Comparison of ENCODE assay signal across 8 mouse cellular contexts in the genomic region with DNA sequence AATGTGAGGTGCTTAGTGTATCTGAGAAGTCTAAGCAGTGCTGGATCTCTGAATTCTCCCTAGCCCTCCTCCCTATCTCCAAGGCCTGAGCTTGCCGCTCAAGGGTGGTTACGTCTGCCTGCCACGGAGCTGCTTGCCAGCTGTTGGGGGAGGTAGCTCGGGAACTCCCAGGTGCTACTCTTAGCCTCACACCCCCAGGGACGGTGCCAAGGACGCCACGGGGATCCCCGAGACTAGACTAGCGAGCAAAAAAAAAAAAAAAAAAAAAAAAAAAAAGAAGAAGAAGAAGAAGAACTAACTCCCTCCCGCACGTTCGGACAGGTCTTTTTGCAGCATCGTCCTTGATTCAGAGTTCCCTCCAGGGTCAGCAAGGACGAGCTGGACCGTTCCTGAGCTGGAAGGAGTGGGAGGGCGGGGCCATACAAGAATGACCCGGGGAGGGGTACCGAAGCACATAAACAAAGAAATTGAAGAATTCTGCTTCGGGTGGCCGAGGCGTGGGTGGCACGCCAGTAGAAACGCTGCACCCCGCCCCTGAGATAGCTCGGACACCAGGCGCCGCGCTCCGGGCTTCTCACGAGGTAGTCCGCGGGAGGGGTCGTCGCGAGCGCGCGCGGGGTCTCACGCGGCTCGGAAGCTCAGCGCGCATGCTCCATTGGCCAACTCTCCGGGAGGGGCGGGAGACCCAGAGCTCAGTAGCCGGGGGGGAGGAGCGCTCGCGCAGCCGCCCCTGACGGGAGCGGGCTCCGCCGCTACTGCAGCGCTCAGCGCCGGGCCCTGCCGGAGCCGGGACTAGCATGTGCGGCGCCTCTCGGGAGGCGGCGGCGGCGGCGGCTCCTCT. TPM values are rescaled to one million over a fixed set of nuclear protein-coding genes. Genes with fewer than 3 reads are reported as not detected.
DNase-seq lines count a peak whose midpoint lies in the region; ATAC-seq lines count a peak whose summit lies in the region.

Gene Carmil3 (plus strand): TSS at position 291 of the 841 bp plus-strand sequence.

- H3K36me3 ChIP-seq in hindbrain, embryonic 13.5 days, result peaks cover 25% of the 10 kb centered on the region

- H3K4me2 ChIP-seq in hindbrain, embryonic 13.5 days, result peak within 1 kb of the TSS; percentile 77

- H3K9ac ChIP-seq in hindbrain, embryonic 13.5 days, result peak within 1 kb of the TSS; percentile 95

- no peaks in the 10 kb centered on the region for H3K27me3 ChIP-seq in hindbrain, embryonic 13.5 days

- DNase-seq in MN1 (ENCODE audit: low spot score), result peak; percentile 88
- peak; percentile 90 for DNase-seq in cerebellum, adult 9-10 months
- peak; percentile 83 to 87 for DNase-seq in frontal cortex, postnatal 10 days (ENCODE audit: low spot score in 2 of 2)
- peak; percentile 86 for DNase-seq in layer of hippocampus, postnatal 36 days
- peak; percentile 64 for DNase-seq in lung, postnatal 10 days
- peak; percentile 70 for DNase-seq in retina, adult 2 months (ENCODE audit: low read depth, low spot score)
- DNase-seq in thymus, postnatal 4 days, result peak; percentile 79

- H3K27ac ChIP-seq in hindbrain, embryonic 13.5 days, result peak within 1 kb of the TSS; percentile 95

- ATAC-seq in hindbrain, embryonic 13.5 days (ENCODE audit: low FRiP score), result peak; percentile 92

- H3K4me1 ChIP-seq in hindbrain, embryonic 13.5 days (replicated peaks), result peaks cover 24% of the 10 kb centered on the region

- peak within 1 kb of the TSS; percentile 86 for H3K4me3 ChIP-seq in hindbrain, embryonic 13.5 days

- no peaks in the 10 kb centered on the region for H3K9me3 ChIP-seq in hindbrain, embryonic 13.5 days

- under 1% methylated on average over 68 of the region's 68 CpGs for WGBS in hindbrain, embryonic 13.5 days

RNA-seq across cellular contexts. Expression of gene Carmil3, which starts in this region (rescaled TPM):
- 21.6 and 22.1 TPM in 2 replicates for polyA plus RNA-seq in hindbrain, embryonic 13.5 days (2015; fragmentation: Nextera tagmentation; extraction: Ambion mirVana)
- total RNA-seq in layer of hippocampus, postnatal 36 days (2021), result 10 to 100 TPM; 59.2 to 60.3 TPM

Comparison
In these comparisons a context has a peak if more than half of its experiments do, and no peak if none do; other contexts are left out.
1. Peak in every context shown above with its lines: DNase-seq, ATAC-seq, H3K4me3 ChIP-seq and H3K27ac ChIP-seq.